Mouse (Mus musculus): Measurements from ENCODE around the gene Rnf208.

- no peak for TF ChIP-seq POLR2A (IDR thresholded peaks at IDR 0.05; ENCODE audit: low read depth, low read length)
- TF ChIP-seq CTCF (conservative IDR thresholded peaks at IDR 0.05; ENCODE audit: insufficient read depth, insufficient read length, low read depth, low read length): peak; percentile 46
These were observed 16.8 kb downstream of the Rnf208 start for GRCm38 (mm10) chr2:25258887-25259286.

Data from kidney, adult 2 months (tissue).